Mouse (Mus musculus): ENCODE results near the gene Tlk2. TPM values are rescaled to one million over a fixed set of nuclear protein-coding genes. Genes with fewer than 3 reads are reported as not detected.

Tlk2 gene
- polyA plus RNA-seq, 1 experiment from 2014 or later = 18.2 TPM

DNA sequence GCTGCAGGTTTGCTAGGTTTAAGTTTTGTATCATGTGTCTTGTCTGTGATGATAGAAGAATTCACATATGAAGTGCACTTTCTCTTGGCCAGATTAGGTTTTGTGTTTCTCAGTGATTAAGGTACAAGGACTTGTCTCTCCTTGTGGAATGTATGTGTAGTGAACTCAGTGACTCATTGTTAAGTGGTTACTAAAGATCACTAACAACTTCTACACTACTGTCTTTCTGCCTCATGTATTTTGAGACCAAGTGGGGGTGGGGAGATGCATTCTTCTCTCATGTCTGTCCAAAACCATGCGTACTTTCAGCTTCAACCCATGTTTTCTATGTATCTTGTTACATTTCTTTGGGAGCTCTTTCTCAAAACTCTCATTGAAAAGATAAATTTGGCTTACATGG is 31.4 kb downstream of the Tlk2 start:
- H3K27me3 ChIP-seq (replicated peaks; ENCODE audit: control insufficient read depth, insufficient read depth, low read length) = no peaks in the 10 kb centered on the region
- peaks cover 23% of the 10 kb centered on the region for H3K36me3 ChIP-seq (ENCODE audit: control insufficient read depth, insufficient read depth, low read length)
- H3K4me1 ChIP-seq (replicated peaks; ENCODE audit: control insufficient read depth, insufficient read depth, low read length) = 0 out of 2 replicates have a peak, but pooled peaks cover 6% of the 10 kb centered on the region
- H3K27ac ChIP-seq (ENCODE audit: low read depth, low read length) = no peak overlapping the region
- H3K9ac ChIP-seq (ENCODE audit: low read depth, low read length) = no peak overlapping the region
- ATAC-seq (replicated peaks; ENCODE audit: low FRiP score) (no peak), DNase-seq (ENCODE audit: low spot score) (no peak)
- H3K4me2 ChIP-seq = no peak overlapping the region
- no peaks in the 10 kb centered on the region for H3K9me3 ChIP-seq (ENCODE audit: control insufficient read depth, low read length)
- WGBS = 91% methylated on average over 1 of the region's 1 CpGs
- no peak overlapping the region for H3K4me3 ChIP-seq (ENCODE audit: low read depth, low read length)

GRCm38 (mm10) chr11:105214257-105214656 is 35.6 kb downstream of the Tlk2 start:
- no peak for ATAC-seq (replicated peaks; ENCODE audit: low FRiP score)
- Histone ChIP-seq H3K27ac (ENCODE audit: low read depth, low read length) (no peak overlapping the region), H3K4me2 (no peak overlapping the region), H3K4me1 (replicated peaks; ENCODE audit: control insufficient read depth, insufficient read depth, low read length) (no peaks in the 10 kb centered on the region), H3K4me3 (ENCODE audit: low read depth, low read length) (no peak overlapping the region), H3K27me3 (replicated peaks; ENCODE audit: control insufficient read depth, insufficient read depth, low read length) (no peaks in the 10 kb centered on the region), H3K9ac (ENCODE audit: low read depth, low read length) (no peak overlapping the region), H3K36me3 (ENCODE audit: control insufficient read depth, insufficient read depth, low read length) (peaks cover 20% of the 10 kb centered on the region), H3K9me3 (ENCODE audit: control insufficient read depth, low read length) (no peaks in the 10 kb centered on the region)
- no peak for DNase-seq (ENCODE audit: low spot score)
- WGBS = 98% methylated on average over 1 of the region's 1 CpGs

- Histone ChIP-seq H3K27ac (ENCODE audit: low read depth, low read length) (no peak overlapping the region), H3K9ac (ENCODE audit: low read depth, low read length) (no peak overlapping the region), H3K4me2 (no peak overlapping the region), H3K27me3 (replicated peaks; ENCODE audit: control insufficient read depth, insufficient read depth, low read length) (no peaks in the 10 kb centered on the region), H3K9me3 (ENCODE audit: control insufficient read depth, low read length) (no peaks in the 10 kb centered on the region), H3K4me3 (ENCODE audit: low read depth, low read length) (no peak overlapping the region), H3K4me1 (replicated peaks; ENCODE audit: control insufficient read depth, insufficient read depth, low read length) (no peaks in the 10 kb centered on the region), H3K36me3 (ENCODE audit: control insufficient read depth, insufficient read depth, low read length) (peaks cover 16% of the 10 kb centered on the region)
- 83% methylated on average over 2 of the region's 2 CpGs for WGBS
- DNase-seq (ENCODE audit: low spot score) = no peak
- ATAC-seq (replicated peaks; ENCODE audit: low FRiP score) = no peak
Observed at GRCm38 (mm10) chr11:105217771-105218170, 39.2 kb downstream of the Tlk2 start.

DNA sequence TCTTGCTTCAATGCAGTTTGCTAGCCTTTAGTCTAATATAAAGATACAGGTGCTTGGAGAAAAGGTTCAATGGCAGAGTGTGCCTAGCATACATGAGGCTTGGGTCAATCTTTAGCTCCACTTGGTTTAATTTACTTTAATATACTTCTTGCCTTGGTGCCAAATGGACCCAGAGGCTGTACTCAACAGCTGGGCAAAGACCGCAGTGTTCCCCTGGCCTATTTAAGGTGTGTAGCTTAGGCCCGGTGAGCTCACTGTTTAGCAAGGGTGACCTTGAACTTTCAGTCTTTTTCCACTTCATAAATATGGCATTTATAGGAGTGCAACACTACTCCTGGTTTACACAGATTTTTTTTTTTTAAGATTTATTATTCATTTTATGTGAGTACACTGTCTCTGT is 55.9 kb downstream of the Tlk2 start:
- peaks cover 8% of the 10 kb centered on the region; the same call in 1 of the 2 replicates for H3K36me3 ChIP-seq (ENCODE audit: control insufficient read depth, insufficient read depth, low read length)
- H3K4me3 ChIP-seq (ENCODE audit: low read depth, low read length) = no peak overlapping the region
- no peak overlapping the region for H3K27ac ChIP-seq (ENCODE audit: low read depth, low read length)
- H3K9me3 ChIP-seq (ENCODE audit: control insufficient read depth, low read length) = no peaks in the 10 kb centered on the region
- ATAC-seq (replicated peaks; ENCODE audit: low FRiP score) = no peak
- no peaks in the 10 kb centered on the region for H3K27me3 ChIP-seq (replicated peaks; ENCODE audit: control insufficient read depth, insufficient read depth, low read length)
- 92% methylated on average over 2 of the region's 2 CpGs for WGBS
- H3K4me2 ChIP-seq = no peak overlapping the region
- H3K9ac ChIP-seq (ENCODE audit: low read depth, low read length) = no peak overlapping the region
- H3K4me1 ChIP-seq (replicated peaks; ENCODE audit: control insufficient read depth, insufficient read depth, low read length) = no peaks in the 10 kb centered on the region
- DNase-seq (ENCODE audit: low spot score) = no peak

DNA sequence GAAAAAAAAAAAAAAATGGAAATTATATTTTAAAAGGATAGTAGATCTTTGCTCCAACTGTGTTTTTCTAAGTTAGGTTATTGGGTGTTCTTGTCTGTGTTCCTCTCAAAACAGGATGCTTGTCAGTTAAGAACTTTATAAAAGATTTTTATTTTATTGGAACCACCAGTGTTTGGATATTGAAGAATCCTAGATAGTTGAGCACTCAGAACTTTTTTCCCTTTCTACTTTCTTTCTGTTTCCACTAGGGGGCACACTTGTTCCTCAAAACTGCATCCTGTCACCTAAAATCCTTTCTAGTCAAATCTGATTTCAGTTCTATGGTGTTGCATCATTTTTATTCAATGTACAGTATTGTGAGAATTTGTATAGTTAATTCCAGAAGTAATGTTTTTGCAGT is 62.4 kb downstream of the Tlk2 start:
- no peaks in the 10 kb centered on the region for H3K4me1 ChIP-seq (replicated peaks; ENCODE audit: control insufficient read depth, insufficient read depth, low read length)
- H3K4me2 ChIP-seq = no peak overlapping the region
- DNase-seq (ENCODE audit: low spot score) (no peak), ATAC-seq (replicated peaks; ENCODE audit: low FRiP score) (no peak)
- H3K27me3 ChIP-seq (replicated peaks; ENCODE audit: control insufficient read depth, insufficient read depth, low read length) = no peaks in the 10 kb centered on the region
- no peak overlapping the region for H3K9ac ChIP-seq (ENCODE audit: low read depth, low read length)
- H3K36me3 ChIP-seq (ENCODE audit: control insufficient read depth, insufficient read depth, low read length) = peaks cover 10% of the 10 kb centered on the region; the same call in 1 of the 2 replicates
- no peaks in the 10 kb centered on the region for H3K9me3 ChIP-seq (ENCODE audit: control insufficient read depth, low read length)
- no peak overlapping the region for H3K4me3 ChIP-seq (ENCODE audit: low read depth, low read length)
- no peak overlapping the region for H3K27ac ChIP-seq (ENCODE audit: low read depth, low read length)

DNA sequence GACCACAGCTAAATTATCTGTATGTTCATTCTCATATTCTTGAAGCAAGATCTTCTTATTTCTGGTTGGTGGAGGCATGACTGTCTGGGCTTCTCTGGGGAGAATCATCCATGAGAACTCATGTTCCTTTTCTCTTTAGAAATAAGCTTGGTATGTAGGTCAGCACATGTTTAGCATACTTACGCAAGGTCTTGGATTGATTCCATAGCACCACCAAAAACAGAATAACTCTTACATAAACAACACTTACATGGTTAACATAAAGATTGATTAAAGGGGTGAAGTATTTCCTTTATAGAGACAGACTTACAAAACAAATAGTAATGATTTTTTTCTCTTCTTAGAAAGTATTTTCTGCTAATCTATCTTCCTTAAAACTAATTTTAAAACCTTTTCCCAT is 67.8 kb downstream of the Tlk2 start:
- ATAC-seq (replicated peaks; ENCODE audit: low FRiP score) = no peak
- DNase-seq (ENCODE audit: low spot score) = no peak
- Histone ChIP-seq H3K9me3 (ENCODE audit: control insufficient read depth, low read length) (no peaks in the 10 kb centered on the region), H3K27me3 (replicated peaks; ENCODE audit: control insufficient read depth, insufficient read depth, low read length) (no peaks in the 10 kb centered on the region), H3K4me2 (no peak overlapping the region), H3K27ac (ENCODE audit: low read depth, low read length) (no peak overlapping the region), H3K4me3 (ENCODE audit: low read depth, low read length) (no peak overlapping the region), H3K36me3 (ENCODE audit: control insufficient read depth, insufficient read depth, low read length) (peaks cover 20% of the 10 kb centered on the region; the same call in 1 of the 2 replicates), H3K4me1 (replicated peaks; ENCODE audit: control insufficient read depth, insufficient read depth, low read length) (no peaks in the 10 kb centered on the region), H3K9ac (ENCODE audit: low read depth, low read length) (no peak overlapping the region)
- WGBS = 92% methylated on average over 1 of the region's 1 CpGs

DNA sequence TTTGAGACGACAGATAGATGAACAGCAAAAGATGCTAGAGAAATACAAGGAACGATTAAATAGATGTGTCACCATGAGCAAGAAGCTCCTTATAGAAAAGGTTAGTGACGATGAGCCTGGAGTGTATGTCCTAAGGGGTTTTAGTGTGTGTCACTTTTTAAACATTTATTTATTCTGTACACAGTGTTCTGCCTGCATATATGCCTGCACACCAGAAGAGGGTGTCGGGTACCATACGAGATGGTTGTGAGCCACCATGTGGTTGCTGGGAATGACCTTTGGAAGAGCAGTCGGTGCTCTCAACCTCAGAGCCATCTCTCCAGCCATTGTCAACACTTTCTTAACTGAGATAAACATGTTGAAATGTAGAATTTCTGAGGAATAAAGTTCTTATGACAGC is 68.2 kb downstream of the Tlk2 start:
- Histone ChIP-seq H3K4me3 (ENCODE audit: low read depth, low read length) (no peak overlapping the region), H3K36me3 (ENCODE audit: control insufficient read depth, insufficient read depth, low read length) (peaks cover 20% of the 10 kb centered on the region; the same call in 1 of the 2 replicates), H3K27me3 (replicated peaks; ENCODE audit: control insufficient read depth, insufficient read depth, low read length) (no peaks in the 10 kb centered on the region), H3K27ac (ENCODE audit: low read depth, low read length) (no peak overlapping the region), H3K9me3 (ENCODE audit: control insufficient read depth, low read length) (no peaks in the 10 kb centered on the region), H3K4me2 (no peak overlapping the region), H3K9ac (ENCODE audit: low read depth, low read length) (no peak overlapping the region), H3K4me1 (replicated peaks; ENCODE audit: control insufficient read depth, insufficient read depth, low read length) (no peaks in the 10 kb centered on the region)
- 89% methylated on average over 6 of the region's 6 CpGs for WGBS
- no peak for DNase-seq (ENCODE audit: low spot score)
- no peak for ATAC-seq (replicated peaks; ENCODE audit: low FRiP score)

DNA sequence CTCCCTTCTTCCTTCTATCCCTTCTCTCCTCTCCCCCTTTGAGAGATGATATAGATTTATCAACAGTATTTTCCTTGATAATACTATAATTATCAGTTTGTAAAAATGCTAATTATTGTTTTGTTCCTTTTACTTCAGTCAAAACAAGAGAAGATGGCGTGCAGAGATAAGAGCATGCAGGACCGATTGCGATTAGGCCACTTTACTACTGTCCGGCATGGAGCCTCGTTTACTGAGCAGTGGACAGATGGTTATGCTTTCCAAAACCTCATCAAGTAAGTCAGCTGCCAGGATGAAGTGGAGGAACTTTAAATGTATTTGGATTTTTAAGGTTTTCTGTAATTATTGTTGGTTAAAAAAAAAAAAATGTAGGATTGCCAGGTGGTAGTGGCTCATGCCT is 68.7 kb downstream of the Tlk2 start:
- Histone ChIP-seq H3K36me3 (ENCODE audit: control insufficient read depth, insufficient read depth, low read length) (peaks cover 17% of the 10 kb centered on the region; the same call in 1 of the 2 replicates), H3K27me3 (replicated peaks; ENCODE audit: control insufficient read depth, insufficient read depth, low read length) (no peaks in the 10 kb centered on the region), H3K4me1 (replicated peaks; ENCODE audit: control insufficient read depth, insufficient read depth, low read length) (no peaks in the 10 kb centered on the region), H3K4me3 (ENCODE audit: low read depth, low read length) (no peak overlapping the region), H3K4me2 (no peak overlapping the region), H3K27ac (ENCODE audit: low read depth, low read length) (no peak overlapping the region), H3K9me3 (ENCODE audit: control insufficient read depth, low read length) (no peaks in the 10 kb centered on the region), H3K9ac (ENCODE audit: low read depth, low read length) (no peak overlapping the region)
- DNase-seq (ENCODE audit: low spot score) (no peak), ATAC-seq (replicated peaks; ENCODE audit: low FRiP score) (no peak)
- 92% methylated on average over 5 of the region's 5 CpGs for WGBS

- Histone ChIP-seq H3K4me1 (replicated peaks; ENCODE audit: control insufficient read depth, insufficient read depth, low read length) (no peaks in the 10 kb centered on the region), H3K4me2 (no peak overlapping the region), H3K9me3 (ENCODE audit: control insufficient read depth, low read length) (no peaks in the 10 kb centered on the region), H3K4me3 (ENCODE audit: low read depth, low read length) (no peak overlapping the region), H3K27me3 (replicated peaks; ENCODE audit: control insufficient read depth, insufficient read depth, low read length) (no peaks in the 10 kb centered on the region), H3K27ac (ENCODE audit: low read depth, low read length) (no peak overlapping the region), H3K9ac (ENCODE audit: low read depth, low read length) (no peak overlapping the region), H3K36me3 (ENCODE audit: control insufficient read depth, insufficient read depth, low read length) (peaks cover 19% of the 10 kb centered on the region; the same call in 1 of the 2 replicates)
- DNase-seq (ENCODE audit: low spot score) (no peak), ATAC-seq (replicated peaks; ENCODE audit: low FRiP score) (no peak)
- 65% methylated on average over 3 of the region's 3 CpGs for WGBS
Observed at GRCm38 (mm10) chr11:105259733-105260132, 81.1 kb downstream of the Tlk2 start.

Measured in liver, embryonic 11.5 days (tissue).